Comparison of ENCODE assay signal across 35 mouse cellular contexts in genomic region chr4:35126776-35127175, GRCm38 (mm10). TPM values are rescaled to one million over a fixed set of nuclear protein-coding genes. Genes with fewer than 3 reads are reported as not detected.
DNase-seq lines count a peak whose midpoint lies in the region; ATAC-seq and TF ChIP-seq lines count a peak whose summit lies in the region.
"Had no signal": no experiment of that assay in that cellular context is flagged by ENCODE, and none has a peak within 500 bp of the region (broad histone marks: within the 10 kb centered on the region; RNA-seq: fewer than 3 reads in every experiment).

No protein-coding gene starts in this region.

- no peak overlapping the region for H3K4me2 ChIP-seq in kidney, embryonic 14.5 days (replicated peaks; ENCODE audit: low read depth, low read length)
- no peak overlapping the region for H3K4me2 ChIP-seq in midbrain, embryonic 16.5 days (ENCODE audit: low read length)
- peak overlapping the region; percentile 74 for H3K4me2 ChIP-seq in CH12.LX (ENCODE audit: insufficient read depth, low read depth, poor library complexity, severe bottlenecking)
- H3K4me2 ChIP-seq: embryonic facial prominence, embryonic 15.5 days; heart, embryonic 15.5 days; hindbrain, embryonic 15.5 days; limb, embryonic 15.5 days; neural tube, embryonic 13.5 days; stomach, embryonic 15.5 days had no signal

- 70% methylated on average over 9 of the region's 9 CpGs for WGBS in kidney, adult 2 months
- WGBS in kidney, embryonic 14.5 days = 78% methylated on average over 9 of the region's 9 CpGs
- 58% methylated on average over 9 of the region's 9 CpGs for WGBS in midbrain, embryonic 10.5 days
- WGBS in midbrain, embryonic 16.5 days = 44% methylated on average over 9 of the region's 9 CpGs

- no peak; the same call in 1 of the 2 replicates for TF ChIP-seq RAD21 in CH12.LX (IDR thresholded peaks at IDR 0.05; ENCODE audit: low read depth, low read length)

- peak; percentile 52; the same call in 1 of the 2 replicates for TF ChIP-seq EP300 in CH12.LX (IDR thresholded peaks at IDR 0.05; ENCODE audit: low read length)

- no peaks in the 10 kb centered on the region for H3K9me3 ChIP-seq in kidney, embryonic 14.5 days (ENCODE audit: control insufficient read depth, low read length)
- no peaks in the 10 kb centered on the region for H3K9me3 ChIP-seq in midbrain, embryonic 10.5 days (replicated peaks)
- no peaks in the 10 kb centered on the region for H3K9me3 ChIP-seq in midbrain, embryonic 16.5 days (replicated peaks; ENCODE audit: control insufficient read depth, low read length, poor library complexity, severe bottlenecking)
- no peaks in the 10 kb centered on the region for H3K9me3 ChIP-seq in CH12.LX (replicated peaks; ENCODE audit: low read length)
- H3K9me3 ChIP-seq: embryonic facial prominence, embryonic 10.5 days; embryonic facial prominence, embryonic 15.5 days; heart, embryonic 10.5 days; heart, embryonic 15.5 days; hindbrain, embryonic 15.5 days; limb, embryonic 10.5 days; limb, embryonic 15.5 days; neural tube, embryonic 13.5 days; stomach, embryonic 15.5 days had no signal

- H3K4me1 ChIP-seq in kidney, adult 2 months (ENCODE audit: control insufficient read depth, insufficient read depth, low read length) = peaks cover 16% of the 10 kb centered on the region
- H3K4me1 ChIP-seq in kidney, embryonic 14.5 days (ENCODE audit: control insufficient read depth, insufficient read depth, low read length) = peaks cover 29% of the 10 kb centered on the region
- peaks cover 73% of the 10 kb centered on the region for H3K4me1 ChIP-seq in midbrain, embryonic 10.5 days
- H3K4me1 ChIP-seq in midbrain, embryonic 16.5 days (ENCODE audit: control insufficient read depth, insufficient read depth, low read length) = peaks cover 16% of the 10 kb centered on the region
- H3K4me1 ChIP-seq in CH12.LX (ENCODE audit: control insufficient read depth in 1 of 2, insufficient read depth in 2 of 2) = peaks cover 36 to 94% of the 10 kb centered on the region in 2 experiments

- in situ Hi-C loops in CH12.LX (cut with MboI; ENCODE audit: low pct_ligation_motif_present, low pct_unique_long_range_greater_than_20kb, low sequenced_read_pairs) = no loop called here

- H3K9ac ChIP-seq in kidney, embryonic 14.5 days (ENCODE audit: low read depth, low read length) = no peak overlapping the region
- no peak overlapping the region for H3K9ac ChIP-seq in midbrain, embryonic 16.5 days (ENCODE audit: low read depth, low read length)
- peak overlapping the region; percentile 65 for H3K9ac ChIP-seq in CH12.LX (ENCODE audit: insufficient read depth, low read depth)
- H3K9ac ChIP-seq: embryonic facial prominence, embryonic 15.5 days; heart, embryonic 15.5 days; hindbrain, embryonic 15.5 days; limb, embryonic 15.5 days; neural tube, embryonic 13.5 days; stomach, embryonic 15.5 days had no signal

- TF ChIP-seq POLR2A in kidney, adult 2 months (IDR thresholded peaks at IDR 0.05; ENCODE audit: low read depth, low read length) = no peak
- TF ChIP-seq POLR2A in CH12.LX (IDR thresholded peaks at IDR 0.05; ENCODE audit: low read depth, low read length) = no peak

- no peaks in the 10 kb centered on the region for H3K27me3 ChIP-seq in kidney, adult 2 months (replicated peaks; ENCODE audit: control insufficient read depth, insufficient read depth, low read length)
- H3K27me3 ChIP-seq in kidney, embryonic 14.5 days (ENCODE audit: control insufficient read depth, insufficient read depth, low read length) = no peaks in the 10 kb centered on the region
- no peaks in the 10 kb centered on the region for H3K27me3 ChIP-seq in midbrain, embryonic 10.5 days (ENCODE audit: low read depth, poor library complexity, severe bottlenecking)
- H3K27me3 ChIP-seq in midbrain, embryonic 16.5 days (ENCODE audit: control insufficient read depth, insufficient read depth, low read depth, low read length) = no peaks in the 10 kb centered on the region
- no peaks in the 10 kb centered on the region for H3K27me3 ChIP-seq in CH12.LX (replicated peaks)
- H3K27me3 ChIP-seq: heart, embryonic 15.5 days; hindbrain, embryonic 15.5 days; limb, embryonic 15.5 days; neural tube, embryonic 13.5 days; Patski; stomach, embryonic 15.5 days had no signal

- H3K27ac ChIP-seq in kidney, adult 2 months (ENCODE audit: insufficient read depth, low read depth, low read length) = no peak overlapping the region
- H3K27ac ChIP-seq in kidney, embryonic 14.5 days (ENCODE audit: low read depth, low read length) = no peak overlapping the region
- peak overlapping the region; percentile 83 for H3K27ac ChIP-seq in midbrain, embryonic 10.5 days (replicated peaks)
- no peak overlapping the region for H3K27ac ChIP-seq in midbrain, embryonic 16.5 days (ENCODE audit: low read length)
- H3K27ac ChIP-seq in CH12.LX (ENCODE audit: insufficient read depth, low read depth) = peak overlapping the region; percentile 74
- H3K27ac ChIP-seq: embryonic facial prominence, embryonic 10.5 days; embryonic facial prominence, embryonic 15.5 days; heart, embryonic 10.5 days; heart, embryonic 15.5 days; hindbrain, embryonic 15.5 days; limb, embryonic 10.5 days; limb, embryonic 15.5 days; macrophage; neural tube, embryonic 13.5 days; stomach, embryonic 15.5 days had no signal

- H3K4me3 ChIP-seq in kidney, adult 2 months (ENCODE audit: insufficient read depth, low read depth, low read length) = no peak overlapping the region
- H3K4me3 ChIP-seq in kidney, embryonic 14.5 days (ENCODE audit: low read length) = no peak overlapping the region
- H3K4me3 ChIP-seq in midbrain, embryonic 10.5 days = no peak overlapping the region
- H3K4me3 ChIP-seq in midbrain, embryonic 16.5 days (ENCODE audit: low read depth, low read length) = no peak overlapping the region
- H3K4me3 ChIP-seq in CH12.LX (replicated peaks in 1 of 3; ENCODE audit: low read depth in 2 of 3, low read length in 2 of 3, poor library complexity in 1 of 3) = no peak overlapping the region
- H3K4me3 ChIP-seq: embryonic facial prominence, embryonic 10.5 days; embryonic facial prominence, embryonic 15.5 days; heart, embryonic 10.5 days; heart, embryonic 15.5 days; hindbrain, embryonic 15.5 days; limb, embryonic 10.5 days; limb, embryonic 15.5 days; neural tube, embryonic 13.5 days; stomach, embryonic 15.5 days had no signal

- TF ChIP-seq CTCF in kidney, adult 2 months (conservative IDR thresholded peaks at IDR 0.05; ENCODE audit: insufficient read depth, insufficient read length, low read depth, low read length) = no peak
- no peak for TF ChIP-seq CTCF in CH12.LX (conservative IDR thresholded peaks at IDR 0.05 in 1 of 2, IDR thresholded peaks at IDR 0.05 in 1 of 2; ENCODE audit: low read depth in 2 of 2, low read length in 2 of 2)

- no peak for ATAC-seq in kidney, embryonic 14.5 days (ENCODE audit: low FRiP score, low TSS enrichment)
- ATAC-seq in midbrain, embryonic 16.5 days = no peak
- ATAC-seq in megakaryocyte-erythroid progenitor cell, adult 5-6 weeks (replicated peaks; ENCODE audit: low FRiP score, low TSS enrichment, poor library complexity, severe bottlenecking) = no peak
- ATAC-seq: forebrain, embryonic 14.5 days; Patski had no signal

- DNase-seq in embryo, embryonic 10.5 days (ENCODE audit: low spot score) = peak; percentile 59
- no peak for DNase-seq in embryo, embryonic 11 days
- peak; percentile 54 for DNase-seq in kidney, adult 2 months
- DNase-seq in midbrain, embryonic 10.5 days (ENCODE audit: low spot score) = no peak
- no peak for DNase-seq in CH12.LX (ENCODE audit: extremely low read depth)
- DNase-seq: adrenal gland, postnatal 10 days; cerebellum, adult 11 months; cerebellum, adult 9-10 months; cerebellum, postnatal 36 days; gastrocnemius, postnatal 14 days; kidney, adult 18-20 months; kidney, postnatal 14 days; layer of hippocampus, adult 9-11 months; lung, adult 2 months; lung, postnatal 10 days; right cerebral cortex, postnatal 25 days had no signal

- no peaks in the 10 kb centered on the region for H3K36me3 ChIP-seq in kidney, adult 2 months (ENCODE audit: control insufficient read depth, insufficient read depth, low read length)
- no peaks in the 10 kb centered on the region for H3K36me3 ChIP-seq in kidney, embryonic 14.5 days (ENCODE audit: control insufficient read depth, insufficient read depth, low read length)
- no peaks in the 10 kb centered on the region for H3K36me3 ChIP-seq in midbrain, embryonic 10.5 days
- H3K36me3 ChIP-seq in midbrain, embryonic 16.5 days (ENCODE audit: control insufficient read depth, insufficient read depth, low read length) = no peaks in the 10 kb centered on the region
- no peaks in the 10 kb centered on the region for H3K36me3 ChIP-seq in CH12.LX (replicated peaks in 1 of 2; ENCODE audit: control insufficient read depth in 1 of 2, insufficient read depth in 1 of 2, low read length in 1 of 2)
- H3K36me3 ChIP-seq: embryonic facial prominence, embryonic 10.5 days; embryonic facial prominence, embryonic 15.5 days; heart, embryonic 10.5 days; heart, embryonic 15.5 days; hindbrain, embryonic 15.5 days; limb, embryonic 10.5 days; limb, embryonic 15.5 days; neural tube, embryonic 13.5 days; stomach, embryonic 15.5 days had no signal

- dilution Hi-C loops in CH12.LX (cut with MboI; ENCODE audit: extremely low pct_ligation_motif_present, extremely low pct_unique_long_range_greater_than_20kb, low sequenced_read_pairs) = no loop called here

- H3K79me2 ChIP-seq in CH12.LX (replicated peaks; ENCODE audit: control insufficient read depth, extremely low read depth, insufficient read depth, poor library complexity, severe bottlenecking) = peaks cover 43% of the 10 kb centered on the region

RNA-seq across cellular contexts. Expression of gene Ifnk, which starts 25.1 kb away (rescaled TPM):
- polyA plus RNA-seq in kidney, adult 2 months (2012; rRNA removed) = not detected in 2 replicates
- polyA plus RNA-seq in kidney, embryonic 14.5 days (2014; fragmentation: Nextera tagmentation; extraction: Ambion mirVana) = 0.55 TPM in 1 of 2 replicates, not detected in the other
- 0.29 and 0.30 TPM in 2 replicates for polyA plus RNA-seq in midbrain, embryonic 10.5 days (2016; fragmentation: Nextera tagmentation; extraction: Ambion mirVana)
- 0.27 TPM in 1 of 2 replicates, not detected in the other for polyA plus RNA-seq in midbrain, embryonic 16.5 days (2015; fragmentation: Nextera tagmentation; extraction: Ambion mirVana)
- total RNA-seq in CH12.LX (2012; rRNA removed) (not detected in 2 replicates), CH12.LX (2014; rRNA removed) (not detected in 2 replicates)
- not detected in 2 replicates for polyA plus RNA-seq in CH12.LX (2012; ENCODE audit: insufficient read length, low read depth)
- total RNA-seq in megakaryocyte-erythroid progenitor cell, adult 5-6 weeks (2014; fragmentation: Nextera tagmentation) = not detected in 2 replicates
- total RNA-seq in megakaryocyte-erythroid progenitor cell, adult 5-6 weeks (2017) = not detected in 2 replicates
- total RNA-seq: adrenal gland, postnatal 10 days; gastrocnemius, postnatal 14 days; granulocyte monocyte progenitor cell, adult 5-6 weeks; heart, postnatal 25 days; left cerebral cortex, postnatal 10 days; MEL had no signal
- polyA plus RNA-seq: embryonic facial prominence, embryonic 15.5 days; forebrain, embryonic 14.5 days; heart, embryonic 15.5 days; lung, adult 2 months; macrophage; neural tube, embryonic 13.5 days; Patski had no signal

RNA-seq across cellular contexts. Expression of gene Mob3b, which starts 30.5 kb away (rescaled TPM):
- 11.8 and 13.4 TPM in 2 replicates for polyA plus RNA-seq in kidney, adult 2 months (2012; rRNA removed)
- polyA plus RNA-seq in kidney, embryonic 14.5 days (2014; fragmentation: Nextera tagmentation; extraction: Ambion mirVana) = 11.3 and 13.3 TPM in 2 replicates
- polyA plus RNA-seq in midbrain, embryonic 10.5 days (2016; fragmentation: Nextera tagmentation; extraction: Ambion mirVana) = 19.8 and 21.5 TPM in 2 replicates
- 2.8 and 3.9 TPM in 2 replicates for polyA plus RNA-seq in midbrain, embryonic 16.5 days (2015; fragmentation: Nextera tagmentation; extraction: Ambion mirVana)
- total RNA-seq in CH12.LX (2012; rRNA removed) (9.4 and 11.7 TPM in 2 replicates), CH12.LX (2014; rRNA removed) (3.2 and 3.5 TPM in 2 replicates)
- 11.0 and 12.3 TPM in 2 replicates for polyA plus RNA-seq in CH12.LX (2012; ENCODE audit: insufficient read length, low read depth)
- total RNA-seq in megakaryocyte-erythroid progenitor cell, adult 5-6 weeks (2014; fragmentation: Nextera tagmentation) = 2.1 and 6.6 TPM in 2 replicates
- total RNA-seq in megakaryocyte-erythroid progenitor cell, adult 5-6 weeks (2017) = 2.2 and 3.1 TPM in 2 replicates

Comparison
In these comparisons a context has a peak if more than half of its experiments do, and no peak if none do; other contexts are left out.
1. DNase-seq: peak in embryo, embryonic 10.5 days (single experiment) and kidney, adult 2 months (single experiment); none in embryo, embryonic 11 days (single experiment), midbrain, embryonic 10.5 days (single experiment) and CH12.LX (single experiment).
2. H3K27ac ChIP-seq: peak in midbrain, embryonic 10.5 days (single experiment) and CH12.LX (single experiment); none in kidney, adult 2 months (single experiment), kidney, embryonic 14.5 days (single experiment) and midbrain, embryonic 16.5 days (single experiment).